Mouse (Mus musculus): ENCODE data around the gene Spata9.

- TF ChIP-seq CTCF (IDR thresholded peaks at IDR 0.05; ENCODE audit: extremely low read depth, insufficient read depth, insufficient read length, insufficient replicate concordance) (no peak), POLR2A (IDR thresholded peaks at IDR 0.05; ENCODE audit: low read depth, low read length) (no peak)
These were observed 35.9 kb upstream of the Spata9 start for GRCm38 (mm10) chr13:75931073-75931472.
